Mouse (Mus musculus): ENCODE results near the gene Lrrc56.
"Not testable (repeated sequence)": the region's sequence is repeated elsewhere in the genome, so short reads cannot be mapped to it uniquely, and the experiment has no call there.

Lrrc56 gene

DNA sequence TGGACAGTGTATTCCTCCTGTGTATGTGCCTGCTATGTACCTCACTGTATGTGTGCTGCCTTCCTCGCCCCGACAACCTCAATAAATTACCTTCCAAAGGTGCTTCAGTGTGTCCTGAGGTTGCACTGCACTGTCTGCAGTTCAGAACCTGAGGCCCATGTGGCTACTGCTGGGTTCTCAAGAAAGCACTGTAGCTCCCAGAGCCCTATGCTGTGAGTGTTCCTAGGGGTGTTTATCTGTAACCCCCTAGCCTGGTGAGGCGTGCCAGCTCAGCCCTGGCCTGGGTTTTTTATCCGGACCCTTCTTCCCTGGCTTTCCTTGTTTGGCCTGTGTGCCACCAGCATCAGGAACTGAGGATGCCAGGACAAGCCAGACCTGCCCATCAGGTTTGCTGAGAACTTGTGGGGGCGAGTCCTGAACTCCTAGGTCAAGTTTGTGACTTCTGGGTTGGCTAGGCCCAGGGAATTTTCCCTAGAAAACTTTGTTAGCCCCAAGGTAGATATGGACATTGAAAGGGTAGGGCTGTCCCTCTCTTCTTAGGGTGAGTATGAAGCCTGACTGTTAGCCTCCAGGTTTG, 24.7 kb downstream of the Lrrc56 start:
- no peak for DNase-seq

GRCm38 (mm10) chr7:141219558-141220099, 25.7 kb downstream of the Lrrc56 start:
- no peak for DNase-seq

DNA sequence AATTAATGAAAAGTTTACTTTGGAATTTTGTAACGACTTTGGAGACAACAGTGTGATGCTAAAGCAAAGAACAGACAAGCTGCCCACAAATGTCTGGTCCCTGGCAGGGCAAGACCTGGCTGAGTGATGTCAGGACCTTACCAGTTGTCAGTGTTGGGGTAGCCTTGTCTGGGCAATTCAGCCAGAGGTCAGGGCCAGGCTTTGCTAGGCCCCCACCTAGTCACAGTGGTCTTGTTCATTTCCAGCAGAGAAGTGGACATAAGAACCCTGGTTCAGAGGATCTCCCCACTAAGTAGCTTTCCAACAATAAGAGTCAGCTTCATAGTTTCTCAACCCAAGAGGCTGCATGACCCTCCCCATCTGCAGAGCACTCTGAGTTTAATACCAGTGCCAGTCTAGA, 26.4 kb downstream of the Lrrc56 start:
- no peak for DNase-seq

GRCm38 (mm10) chr7:141221249-141222125, 27.5 kb downstream of the Lrrc56 start:
- peak; percentile 92 for DNase-seq

DNA sequence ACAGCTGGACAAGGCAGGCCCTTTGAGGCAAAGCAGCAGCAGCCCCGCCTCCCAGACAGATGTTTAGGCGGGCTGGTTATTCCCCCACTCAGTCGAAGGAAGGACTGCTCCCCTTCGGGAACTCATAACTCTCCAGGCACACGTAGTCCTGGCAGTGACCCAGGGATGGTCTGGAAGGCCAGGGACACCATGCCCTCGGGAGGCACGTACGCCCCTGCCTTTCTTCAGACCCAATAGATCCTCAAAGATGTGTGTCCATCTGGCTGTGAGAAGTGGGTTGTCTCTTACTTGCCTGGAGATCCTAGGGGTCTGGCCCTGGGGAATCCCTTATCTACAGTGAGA, 28.1 kb downstream of the Lrrc56 start:
- no peak for DNase-seq

DNA sequence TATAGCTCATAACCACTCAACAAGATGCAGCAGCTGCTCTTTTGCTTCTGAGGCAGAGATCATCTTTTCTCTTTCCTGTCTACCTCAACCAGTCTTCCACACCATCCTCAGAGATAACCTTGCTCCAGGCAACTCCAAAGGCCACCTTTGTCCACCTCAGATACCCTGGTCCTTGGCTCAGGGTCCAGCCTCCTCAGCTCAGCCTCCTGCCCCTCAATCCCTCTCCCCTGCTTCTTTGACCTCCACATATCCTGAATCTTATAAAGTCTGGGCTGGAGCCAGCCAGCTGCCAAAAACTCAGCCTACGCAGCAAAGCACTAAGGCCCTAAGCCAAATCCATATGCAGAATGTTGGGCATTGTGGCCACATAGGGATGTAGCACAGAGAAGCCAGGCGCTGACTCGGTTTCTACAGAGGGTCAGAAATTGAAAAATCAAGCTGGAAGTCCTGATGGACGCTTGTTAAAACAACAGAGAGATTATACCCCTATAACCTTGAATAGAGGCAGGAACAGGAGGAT, 28.8 kb downstream of the Lrrc56 start:
- no peak for DNase-seq

DNA sequence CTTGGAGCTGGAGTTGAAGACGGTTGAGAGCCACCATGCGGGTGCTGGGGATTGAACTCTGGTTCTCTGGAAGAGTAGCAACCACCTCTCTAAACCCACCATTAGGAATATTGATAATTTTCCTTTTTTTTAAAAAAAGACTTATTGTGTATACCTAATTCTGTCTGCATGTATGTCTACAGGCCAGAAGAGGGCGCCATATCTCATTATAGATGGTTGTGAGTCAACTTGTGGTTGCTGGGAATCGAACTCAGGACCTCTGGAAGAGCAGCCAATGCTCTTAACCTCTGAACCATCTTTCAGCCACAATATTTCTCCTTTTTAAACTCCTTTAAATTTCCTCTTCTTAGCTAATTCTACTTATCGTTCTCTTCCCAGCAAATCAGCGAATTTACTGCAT, 32.6 kb downstream of the Lrrc56 start:
- DNase-seq = no peak

DNA sequence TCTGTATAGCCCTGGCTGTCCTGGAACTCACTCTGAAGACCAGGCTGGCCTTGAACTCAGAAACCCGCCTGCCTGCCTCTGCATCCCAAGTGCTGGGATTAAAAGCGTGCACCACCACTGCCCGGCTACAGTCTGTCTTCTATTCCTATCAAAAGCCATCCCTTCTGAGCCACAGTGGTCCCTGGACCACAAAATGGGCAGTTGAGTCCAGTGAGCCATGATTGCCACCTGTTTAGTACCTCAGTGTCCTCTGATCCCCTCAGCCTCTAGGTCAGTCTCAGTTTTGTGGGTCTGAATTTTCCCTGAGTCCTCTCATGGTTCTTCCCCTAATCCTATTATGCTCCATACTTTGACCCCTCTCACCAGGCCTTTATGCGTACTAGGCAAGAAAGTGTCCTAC, 33.8 kb downstream of the Lrrc56 start:
- no peak for DNase-seq

- DNase-seq = peak; percentile 96
Measured at GRCm38 (mm10) chr7:141228279-141229067, 34.5 kb downstream of the Lrrc56 start, which contains the start of gene Phrf1. Phrf1 (plus strand) TSS chr7:141228784.

DNA sequence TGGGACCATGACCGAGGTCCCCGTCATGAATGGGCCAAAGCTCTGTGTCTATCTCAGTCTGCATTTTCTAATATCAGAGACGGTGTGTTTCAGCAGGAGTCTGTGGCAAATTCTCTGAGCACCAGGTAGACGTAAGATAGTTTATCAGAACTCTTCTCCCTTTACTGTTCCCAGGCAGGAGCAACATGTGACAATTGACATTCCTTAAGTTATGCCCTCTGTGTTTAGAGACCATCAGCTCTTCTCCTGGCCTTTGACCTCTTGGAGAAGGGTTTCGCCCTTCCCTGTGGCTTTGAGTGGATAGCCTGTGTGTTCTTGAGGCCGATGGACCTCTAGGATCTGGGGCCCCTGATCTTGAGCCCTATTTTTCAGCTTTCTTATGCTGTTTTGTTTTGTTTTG, 35.7 kb downstream of the Lrrc56 start:
- no peak for DNase-seq

- DNase-seq = no peak
Measured at GRCm38 (mm10) chr7:141230570-141230969, 36.6 kb downstream of the Lrrc56 start.

GRCm38 (mm10) chr7:141231111-141231510, 37.2 kb downstream of the Lrrc56 start:
- DNase-seq = no peak

DNA sequence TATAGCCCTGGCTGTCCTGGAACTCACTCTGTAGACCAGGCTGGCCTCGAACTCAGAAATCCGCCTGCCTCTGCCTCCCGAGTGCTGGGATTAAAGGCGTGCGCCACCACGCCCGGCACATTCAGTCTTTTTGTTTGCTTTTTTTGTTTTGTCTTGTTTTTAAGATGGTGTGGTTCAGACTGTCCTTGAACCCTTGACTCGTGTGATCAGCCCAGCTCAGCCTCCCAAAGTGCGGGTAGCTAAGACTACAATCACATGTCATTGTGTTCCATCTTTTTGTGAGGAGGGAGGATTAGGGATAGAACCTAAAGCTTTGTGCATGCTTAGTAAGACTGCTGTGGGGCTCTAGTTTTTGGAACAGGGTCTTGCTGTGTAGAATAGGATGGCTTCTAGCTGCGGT, 37.6 kb downstream of the Lrrc56 start:
- no peak for DNase-seq

GRCm38 (mm10) chr7:141250486-141250885, 56.5 kb downstream of the Lrrc56 start:
- not testable (repeated sequence) for DNase-seq

GRCm38 (mm10) chr7:141256159-141256558, 62.2 kb downstream of the Lrrc56 start:
- DNase-seq = no peak

Measured in thymus, postnatal 25 days (tissue).